Mouse (Mus musculus): ENCODE measurements around the gene Kptn.

- TF ChIP-seq CTCF (IDR thresholded peaks at IDR 0.05; ENCODE audit: low read depth) (no peak), EP300 (IDR thresholded peaks at IDR 0.05; ENCODE audit: low read depth) (no peak)
Observed at GRCm38 (mm10) chr7:16129846-16130691, 10.4 kb downstream of the Kptn start.
